Mouse (Mus musculus) c-Kit-positive CD71-negative TER-119-negative erythroid progenitor cells, embryonic 14.5 days (primary cell): ENCODE measurements around the gene Npat.

ENCODE experiments used
- DNase-seq: peaks from one replicate; pipeline ENCODE4 v3.0.0-alpha.2; 2013; ENCODE audit warnings: low read depth

Gene Npat

DNA sequence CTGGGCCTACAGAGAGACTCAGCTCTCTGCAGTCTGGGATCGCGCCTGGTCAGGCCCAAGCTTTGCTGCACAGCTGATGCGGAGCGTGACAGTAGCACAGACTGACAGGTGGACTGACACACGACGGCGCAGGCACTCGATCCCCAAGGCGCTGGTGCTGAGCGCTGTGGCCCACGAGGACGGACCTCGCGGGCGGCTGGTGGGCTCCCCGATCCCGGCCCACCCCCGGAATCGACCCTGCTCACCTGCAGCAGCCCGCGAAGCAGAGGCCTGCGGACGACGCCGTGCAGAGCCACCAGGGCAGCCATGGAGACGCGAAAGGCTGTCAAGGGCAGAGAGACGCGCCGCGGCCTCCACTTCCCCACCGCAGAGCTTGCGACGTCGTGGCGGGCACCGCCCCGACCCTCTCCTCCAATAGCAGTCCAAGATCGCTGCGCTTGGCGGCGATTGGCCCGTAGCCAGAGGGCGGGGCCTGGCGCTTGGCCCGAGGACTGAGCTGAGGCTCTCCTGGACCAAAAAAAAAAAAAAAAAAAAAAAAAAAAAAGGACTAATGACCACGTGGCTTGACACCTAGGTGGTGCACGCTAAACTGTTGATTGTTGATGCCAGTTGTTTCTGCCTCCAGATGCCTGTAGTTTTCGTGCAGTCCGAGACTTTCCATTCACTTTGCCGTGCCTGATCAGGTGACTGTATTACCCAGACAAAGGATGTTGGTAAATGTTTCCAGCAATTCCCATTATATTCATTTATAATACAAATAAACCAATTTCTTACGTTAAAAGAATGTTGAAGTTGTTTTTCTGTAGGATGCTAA, 73.3 kb downstream of the Npat start, which contains the start of gene Acat1:
Acat1 (minus strand) TSS at position 415 of the 814 bp plus-strand sequence.
- DNase-seq: peak; percentile 70

DNA sequence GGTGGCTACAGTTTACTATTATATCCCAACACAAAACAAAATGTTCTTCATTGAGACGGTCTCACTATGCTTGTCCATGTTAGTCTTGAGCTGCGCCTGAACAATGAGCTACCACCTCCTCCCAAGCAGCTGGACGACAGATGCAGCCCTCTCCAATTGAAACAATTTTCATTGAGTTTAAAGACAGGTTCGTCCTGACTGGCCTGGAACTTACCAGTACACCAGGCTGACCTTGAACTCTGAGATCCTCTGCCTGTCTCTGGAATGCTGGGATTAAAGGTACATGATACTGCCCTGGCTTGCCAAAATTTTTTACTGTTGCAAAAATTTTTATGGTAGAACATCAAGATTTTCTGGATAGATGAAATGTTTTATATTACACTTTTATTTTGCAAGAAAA, 77.4 kb downstream of the Npat start:
- DNase-seq: no peak

DNA sequence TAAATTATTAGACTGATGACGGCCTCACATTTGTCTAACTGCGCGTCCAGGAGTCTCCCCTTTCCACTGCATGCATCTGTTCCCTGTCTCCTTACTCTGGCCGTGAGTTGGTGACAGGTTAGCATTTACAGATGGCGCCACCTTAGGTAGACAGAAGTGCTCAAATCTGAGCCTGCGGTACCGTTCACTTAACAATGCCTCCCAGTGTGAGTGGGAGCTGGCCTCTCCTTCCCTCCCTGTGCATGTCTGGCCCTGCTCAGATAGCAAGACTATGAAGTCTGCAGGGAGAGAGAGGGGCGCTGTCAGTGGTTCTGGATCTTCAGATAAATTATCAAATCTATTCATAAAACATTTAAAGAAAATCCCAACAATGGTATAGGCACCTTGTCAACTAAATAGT, 78.4 kb downstream of the Npat start:
- no peak for DNase-seq
